Mouse (Mus musculus) midbrain, embryonic 13.5 days (tissue): Measurements from ENCODE around the gene Rpl18a. TPM values are rescaled to one million over a fixed set of nuclear protein-coding genes. Genes with fewer than 3 reads are reported as not detected.
A peak's percentile ranks its signal among the peaks of the same experiment; 100 is the strongest.
"Not testable (repeated sequence)": the region's sequence is repeated elsewhere in the genome, so short reads cannot be mapped to it uniquely, and the experiment has no call there.

ENCODE experiments used
- ATAC-seq: fragments of 200-750 bp; cut with Nextera tagmentation; 2 replicates; pipeline ENCODE4 v1.8.0; 2017; ENCODE audit warnings: mild to moderate bottlenecking, moderate TSS enrichment, moderate library complexity
- H3K27ac ChIP-seq: fragments of 300-500 bp; sonication (generic); 2 replicates; pipeline ENCODE4 v1.5.1; 2015; ENCODE audit warnings: inconsistent platforms, mild to moderate bottlenecking, moderate library complexity
- H3K27me3 ChIP-seq: fragments of 300-500 bp; sonication (generic); 2 replicates; pipeline ENCODE4 v1.6.1; 2015; ENCODE audit warnings: mild to moderate bottlenecking, inconsistent platforms
- H3K36me3 ChIP-seq: fragments of 300-500 bp; sonication (generic); 2 replicates; pipeline ENCODE4 v1.6.1; 2015; ENCODE audit warnings: mild to moderate bottlenecking, inconsistent platforms
- H3K4me1 ChIP-seq: fragments of 300-500 bp; sonication (generic); replicated peaks from 2 replicates; pipeline ENCODE4 v1.6.1; 2015; ENCODE audit warnings: inconsistent platforms
- H3K4me2 ChIP-seq: fragments of 300-500 bp; sonication (generic); replicated peaks from 2 replicates; pipeline ENCODE4 v1.6.1; 2015; ENCODE audit warnings: moderate library complexity, mild to moderate bottlenecking, inconsistent platforms
- H3K4me3 ChIP-seq: fragments of 300-500 bp; sonication (generic); replicated peaks from 2 replicates; pipeline ENCODE4 v1.5.1; 2015; ENCODE audit warnings: mild to moderate bottlenecking, inconsistent platforms
- H3K9ac ChIP-seq: fragments of 300-500 bp; sonication (generic); replicated peaks from 2 replicates; pipeline ENCODE4 v1.6.1; 2015; ENCODE audit warnings: mild to moderate bottlenecking, inconsistent platforms
- H3K9me3 ChIP-seq: fragments of 300-500 bp; sonication (generic); 2 replicates; pipeline ENCODE4 v1.6.1; 2016; ENCODE audit warnings: mild to moderate bottlenecking, inconsistent platforms
- WGBS: fragments of 180-500 bp; shearing (Covaris S2); methylation state at CpG from one replicate; pipeline ENCODE4 v1.1.7; 2015; 5-methylcytosine and 5-hydroxymethylcytosine counted together
- polyA plus RNA-seq: library from polyadenylated mRNA; unstranded; fragments of >200 nt; fragmentation: Nextera tagmentation; extraction: Ambion mirVana; gene quantifications from 2 replicates; pipeline ENCODE4 v1.2.1, GENCODE M21; 2015

Gene Rpl18a
- polyA plus RNA-seq, 1 experiment from 2014 or later = 2,717 TPM

- Histone ChIP-seq H3K4me2 (no peak overlapping the region), H3K36me3 (peaks cover under 1% of the 10 kb centered on the region; the same call in 1 of the 2 replicates), H3K27me3 (peaks cover 23% of the 10 kb centered on the region), H3K4me1 (peaks cover 22% of the 10 kb centered on the region), H3K27ac (no peak overlapping the region), H3K4me3 (no peak overlapping the region), H3K9me3 (no peaks in the 10 kb centered on the region), H3K9ac (no peak overlapping the region)
- WGBS = 77% methylated on average over 2 of the region's 2 CpGs
- ATAC-seq = no peak
These were observed 3.7 kb upstream of the Rpl18a start for GRCm38 (mm10) chr8:70900872-70901387.

- WGBS = 88% methylated on average over 2 of the region's 2 CpGs
- H3K4me3 ChIP-seq = no peak overlapping the region
- no peak overlapping the region for H3K9ac ChIP-seq
- H3K27me3 ChIP-seq = peaks cover 30% of the 10 kb centered on the region
- H3K36me3 ChIP-seq = peaks cover 18% of the 10 kb centered on the region
- no peak overlapping the region for H3K4me2 ChIP-seq
- ATAC-seq = no peak
- H3K4me1 ChIP-seq = peaks cover 22% of the 10 kb centered on the region
- no peak overlapping the region for H3K27ac ChIP-seq
- H3K9me3 ChIP-seq = no peaks in the 10 kb centered on the region
These were observed 2.0 kb upstream of the Rpl18a start for GRCm38 (mm10) chr8:70899226-70899625.

- no peak for ATAC-seq
- Histone ChIP-seq H3K9ac (peak overlapping the region; percentile 70), H3K4me1 (peaks cover 22% of the 10 kb centered on the region), H3K4me3 (peak overlapping the region; percentile 85; the same call in 1 of the 2 replicates), H3K9me3 (no peaks in the 10 kb centered on the region), H3K27ac (peak overlapping the region; percentile 67), H3K4me2 (0 out of 2 replicates have a peak overlapping the region, but pooled peaks have one; percentile 68), H3K36me3 (peaks cover 23% of the 10 kb centered on the region), H3K27me3 (peaks cover 31% of the 10 kb centered on the region)
- 63% methylated on average over 2 of the region's 2 CpGs for WGBS
These were observed 1.5 kb upstream of the Rpl18a start for GRCm38 (mm10) chr8:70898661-70899198.

- ATAC-seq = peak; percentile 53
- Histone ChIP-seq H3K4me1 (peaks cover 23% of the 10 kb centered on the region), H3K4me2 (peak overlapping the region; percentile 68), H3K36me3 (peaks cover 30% of the 10 kb centered on the region), H3K27ac (peak overlapping the region; percentile 67), H3K27me3 (peaks cover 33% of the 10 kb centered on the region), H3K4me3 (peak overlapping the region; percentile 85), H3K9me3 (no peaks in the 10 kb centered on the region), H3K9ac (peak overlapping the region; percentile 70)
- under 1% methylated on average over 20 of the region's 20 CpGs for WGBS
These were observed 635 bp upstream of the Rpl18a start for GRCm38 (mm10) chr8:70897681-70898413.

GRCm38 (mm10) chr8:70896316-70897020, 744 bp downstream of the Rpl18a start:
- H3K9ac ChIP-seq = peak overlapping the region; percentile 93
- H3K4me1 ChIP-seq = peaks cover 33% of the 10 kb centered on the region
- peak overlapping the region; percentile 79; the same call in 1 of the 2 replicates for H3K27ac ChIP-seq
- H3K4me2 ChIP-seq = peak overlapping the region; percentile 98
- no peak for ATAC-seq
- no peaks in the 10 kb centered on the region for H3K9me3 ChIP-seq
- H3K36me3 ChIP-seq = peaks cover 30% of the 10 kb centered on the region
- 4% methylated on average over 25 of the region's 25 CpGs for WGBS
- peak overlapping the region; percentile 85 for H3K4me3 ChIP-seq
- peaks cover 37% of the 10 kb centered on the region for H3K27me3 ChIP-seq

GRCm38 (mm10) chr8:70895571-70896259, 1.5 kb downstream of the Rpl18a start:
- Histone ChIP-seq H3K9ac (peak overlapping the region; percentile 93; the same call in 1 of the 2 replicates), H3K36me3 (peaks cover 34% of the 10 kb centered on the region), H3K4me2 (peak overlapping the region; percentile 98), H3K4me3 (peak overlapping the region; percentile 85), H3K4me1 (peaks cover 33% of the 10 kb centered on the region), H3K27me3 (peaks cover 45% of the 10 kb centered on the region)
- H3K27ac ChIP-seq, H3K9me3 ChIP-seq, ATAC-seq: not testable (repeated sequence)
- 79% methylated on average over 24 of the region's 24 CpGs for WGBS

GRCm38 (mm10) chr8:70894771-70895545, 2.3 kb downstream of the Rpl18a start:
- ATAC-seq = no peak
- Histone ChIP-seq H3K4me1 (peaks cover 33% of the 10 kb centered on the region), H3K27ac (no peak overlapping the region), H3K4me3 (no peak overlapping the region), H3K9ac (no peak overlapping the region), H3K27me3 (peaks cover 52% of the 10 kb centered on the region), H3K4me2 (no peak overlapping the region), H3K36me3 (peaks cover 35% of the 10 kb centered on the region), H3K9me3 (no peaks in the 10 kb centered on the region)
- whole genome bisulfite sequencing = 93% methylated on average over 8 of the region's 8 CpGs

GRCm38 (mm10) chr8:70894385-70894720, 2.9 kb downstream of the Rpl18a start:
- H3K9ac ChIP-seq = no peak overlapping the region
- no peak overlapping the region for H3K4me3 ChIP-seq
- ATAC-seq = no peak
- H3K4me2 ChIP-seq = no peak overlapping the region
- 73% methylated on average over 2 of the region's 2 CpGs for WGBS
- H3K36me3 ChIP-seq = peaks cover 35% of the 10 kb centered on the region
- no peaks in the 10 kb centered on the region for H3K9me3 ChIP-seq
- no peak overlapping the region for H3K27ac ChIP-seq
- peaks cover 54% of the 10 kb centered on the region for H3K27me3 ChIP-seq
- H3K4me1 ChIP-seq = peaks cover 33% of the 10 kb centered on the region

- no peaks in the 10 kb centered on the region for H3K9me3 ChIP-seq
- no peak overlapping the region for H3K4me3 ChIP-seq
- H3K27ac ChIP-seq = no peak overlapping the region
- H3K36me3 ChIP-seq = peaks cover 35% of the 10 kb centered on the region
- WGBS = 30% methylated on average over 12 of the region's 12 CpGs
- H3K4me1 ChIP-seq = peaks cover 32% of the 10 kb centered on the region
- no peak overlapping the region for H3K9ac ChIP-seq
- peaks cover 56% of the 10 kb centered on the region for H3K27me3 ChIP-seq
- H3K4me2 ChIP-seq = no peak overlapping the region
- 0 out of 2 replicates have a peak, but pooled peaks have one; percentile 9 for ATAC-seq
These were observed 3.4 kb downstream of the Rpl18a start for GRCm38 (mm10) chr8:70893656-70894384.

- no peak for ATAC-seq
- Histone ChIP-seq H3K27me3 (peaks cover 63% of the 10 kb centered on the region), H3K36me3 (peaks cover 35% of the 10 kb centered on the region), H3K27ac (no peak overlapping the region), H3K9me3 (no peaks in the 10 kb centered on the region), H3K4me3 (peak overlapping the region; percentile 22; the same call in 1 of the 2 replicates), H3K9ac (peak overlapping the region; percentile 40; the same call in 1 of the 2 replicates), H3K4me2 (peak overlapping the region; percentile 42), H3K4me1 (peaks cover 24% of the 10 kb centered on the region)
- 32% methylated on average over 20 of the region's 20 CpGs for WGBS
These were observed 4.1 kb downstream of the Rpl18a start for GRCm38 (mm10) chr8:70892896-70893655.
